11 mouse cellular contexts compared by ENCODE assay signal in the genomic region with DNA sequence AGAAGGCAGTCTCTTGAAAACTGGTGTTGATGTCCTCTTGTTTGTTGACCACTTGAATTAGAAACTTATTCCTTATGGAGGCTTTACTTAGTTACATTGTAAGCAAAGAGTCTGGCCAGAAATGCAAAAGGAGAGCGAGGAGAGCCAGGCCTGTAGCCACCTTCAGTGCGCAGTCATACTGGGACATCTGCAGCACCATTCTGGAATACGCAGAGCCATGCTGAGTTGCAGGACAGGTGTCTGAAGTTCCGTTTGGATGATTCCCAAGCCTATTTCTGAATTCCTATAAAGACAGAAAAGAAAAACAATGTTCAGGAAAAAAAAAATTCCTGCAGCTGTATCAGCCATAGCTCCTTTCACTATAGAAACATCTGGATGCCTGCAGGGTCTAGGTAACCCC.
"Had no signal": no experiment of that assay in that cellular context is flagged by ENCODE, and none has a peak within 500 bp of the region (broad histone marks: within the 10 kb centered on the region; RNA-seq: fewer than 3 reads in every experiment).

No protein-coding gene starts in this region.

- DNase-seq: kidney, postnatal 14 days; layer of hippocampus, adult 9-11 months; liver; lung, adult 18-20 months; lung, postnatal 10 days; lung, postnatal 36 days; thymus, adult 18-20 months; thymus, postnatal 4 days had no signal

- ATAC-seq: liver, embryonic 12.5 days; midbrain, embryonic 13.5 days; midbrain, embryonic 16.5 days had no signal
